Mouse (Mus musculus): ENCODE measurements around the gene Krt86.
A peak's percentile ranks its signal among the peaks of the same experiment; 100 is the strongest.

The Krt86 gene

DNA sequence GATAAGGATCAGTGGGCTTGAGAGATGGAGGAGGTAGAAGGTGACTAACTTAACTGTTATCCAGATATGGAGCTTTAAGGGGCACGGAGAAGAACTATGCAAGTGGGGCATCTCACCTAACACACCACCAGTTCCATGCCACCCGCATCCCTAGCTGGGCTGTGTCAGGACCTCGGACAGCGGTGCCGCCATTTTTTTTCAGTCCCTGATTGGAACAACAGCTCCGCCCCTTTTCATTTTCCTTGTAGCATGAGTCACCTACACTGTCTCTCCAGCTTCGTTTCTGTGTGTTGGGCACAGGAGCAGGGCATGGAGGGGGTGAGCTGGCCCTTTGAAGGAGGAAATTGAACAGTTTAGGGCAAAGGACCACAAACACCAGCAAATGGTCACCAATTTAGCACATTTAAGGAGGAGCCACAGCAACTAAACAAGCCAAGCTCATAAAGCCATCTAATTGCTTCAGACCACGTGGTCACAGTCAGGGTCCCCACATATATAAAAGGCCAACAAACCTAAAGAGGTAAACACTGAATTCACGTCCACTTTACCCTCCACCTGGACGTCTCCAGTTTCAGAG, at the start of gene Krt86:
Krt86 (plus strand) TSS at position 527 of the 577 bp plus-strand sequence.
- no peak for DNase-seq (ENCODE audit: low spot score)

- no peak for DNase-seq (ENCODE audit: low spot score)
Measured at GRCm38 (mm10) chr15:101424914-101425313, 48.4 kb upstream of the Krt86 start.

GRCm38 (mm10) chr15:101436611-101437010, 36.7 kb upstream of the Krt86 start:
- no peak for DNase-seq (ENCODE audit: low spot score)

DNA sequence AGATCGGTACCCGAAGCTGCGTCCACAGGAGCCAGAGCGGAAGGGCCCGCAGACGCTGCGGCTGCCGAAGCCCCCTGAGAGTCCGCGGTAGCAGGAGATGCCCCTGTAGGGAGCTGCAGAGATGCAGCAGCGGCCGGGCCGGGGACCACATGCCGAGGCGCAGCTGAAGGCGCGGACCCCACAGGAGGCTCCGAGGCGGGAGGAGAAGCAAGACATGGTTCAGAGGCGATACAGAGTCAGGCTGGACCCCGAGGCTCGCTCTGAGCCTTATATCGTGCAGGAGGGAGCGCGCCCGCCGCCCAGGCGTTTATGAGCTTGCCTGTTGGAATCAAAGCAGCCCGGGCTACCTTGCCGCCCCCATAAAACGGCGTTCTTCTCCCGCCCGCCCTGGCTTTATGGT, 34.7 kb upstream of the Krt86 start, which contains the start of gene Krt87:
Krt87 (minus strand) TSS at position 250 of the 400 bp plus-strand sequence.
- DNase-seq (ENCODE audit: low spot score), result no peak

DNA sequence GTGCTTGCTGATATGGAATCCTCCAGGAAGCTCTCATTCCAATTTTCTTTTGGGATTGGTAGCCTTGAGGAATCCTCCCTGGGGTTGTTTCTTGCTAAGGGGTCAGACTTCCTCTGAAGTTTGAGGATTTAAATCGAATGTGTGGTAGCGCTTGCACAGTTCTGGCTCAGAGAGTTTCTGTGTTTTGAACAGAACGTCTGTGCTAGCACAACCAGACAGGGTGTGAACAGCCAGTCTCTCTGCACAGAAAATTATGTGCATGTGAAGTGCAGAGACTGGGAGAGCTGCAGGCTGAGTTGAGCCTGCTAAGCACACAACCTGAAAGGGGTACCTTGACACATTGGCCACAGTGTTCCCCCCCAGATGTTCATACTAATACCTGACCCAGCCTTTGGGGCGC, 32.4 kb upstream of the Krt86 start:
- DNase-seq (ENCODE audit: low spot score), result no peak

DNA sequence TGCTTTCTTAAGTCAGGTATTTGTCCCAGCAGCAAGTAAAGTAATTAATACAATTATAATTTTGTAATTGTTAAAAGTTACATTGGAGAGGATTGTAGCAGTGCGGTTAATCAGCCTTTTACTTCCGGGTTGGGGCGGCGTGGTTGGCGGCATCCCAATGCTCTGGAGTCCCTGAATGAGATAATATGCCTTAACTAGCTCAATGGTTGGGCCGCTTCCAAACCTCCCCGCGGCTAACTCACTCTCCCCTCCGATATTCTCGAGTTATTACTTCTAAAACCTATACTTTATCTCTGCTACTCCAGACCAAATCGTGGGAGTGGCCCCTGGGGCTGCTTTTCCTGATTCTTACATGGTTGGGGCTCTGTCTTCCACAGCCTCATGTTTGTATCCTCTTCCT, 26.7 kb upstream of the Krt86 start:
- no peak for DNase-seq (ENCODE audit: low spot score)

- no peak for DNase-seq (ENCODE audit: low spot score)
Measured at GRCm38 (mm10) chr15:101447444-101447843, 25.8 kb upstream of the Krt86 start, which contains the start of gene Krt88. TSS of gene Krt88 (plus strand) at chr15:101447744.

DNA sequence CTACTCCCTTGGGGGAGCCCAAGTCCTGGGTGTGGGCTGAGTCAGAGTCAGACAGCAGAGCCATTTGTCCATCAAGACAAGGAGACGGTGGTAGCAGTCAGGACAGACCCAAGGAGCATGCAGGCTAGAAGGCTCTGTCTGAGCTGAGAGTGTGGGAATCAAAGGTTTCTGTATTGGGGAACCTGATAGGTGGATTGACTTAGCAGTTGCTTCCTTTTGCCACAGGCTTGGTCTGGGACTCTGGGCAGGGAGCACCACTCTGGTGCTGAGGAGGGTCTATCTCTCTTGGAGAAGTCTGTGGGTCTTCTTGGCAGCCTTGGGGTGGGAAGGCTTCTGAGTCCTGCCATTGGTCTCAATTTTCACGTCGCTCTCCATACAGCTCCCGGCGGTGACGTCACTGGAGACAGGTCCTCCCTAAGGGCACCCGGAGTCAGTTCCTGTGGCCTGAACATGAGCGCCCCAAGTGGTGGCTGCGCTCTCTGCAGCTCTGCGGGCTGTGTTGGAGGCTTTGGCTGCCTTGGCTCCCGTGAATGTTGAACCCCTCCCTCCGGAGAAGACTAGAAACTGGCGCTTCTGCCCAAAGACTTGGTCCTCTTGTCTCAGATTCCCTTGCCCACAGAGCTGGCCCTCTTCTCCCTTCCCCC, 20.1 kb upstream of the Krt86 start:
- DNase-seq (ENCODE audit: low spot score), result peak; percentile 15

- no peak for DNase-seq (ENCODE audit: low spot score)
Measured at GRCm38 (mm10) chr15:101454774-101455173, 18.5 kb upstream of the Krt86 start.

GRCm38 (mm10) chr15:101455292-101455691, 18.0 kb upstream of the Krt86 start:
- no peak for DNase-seq (ENCODE audit: low spot score)

DNA sequence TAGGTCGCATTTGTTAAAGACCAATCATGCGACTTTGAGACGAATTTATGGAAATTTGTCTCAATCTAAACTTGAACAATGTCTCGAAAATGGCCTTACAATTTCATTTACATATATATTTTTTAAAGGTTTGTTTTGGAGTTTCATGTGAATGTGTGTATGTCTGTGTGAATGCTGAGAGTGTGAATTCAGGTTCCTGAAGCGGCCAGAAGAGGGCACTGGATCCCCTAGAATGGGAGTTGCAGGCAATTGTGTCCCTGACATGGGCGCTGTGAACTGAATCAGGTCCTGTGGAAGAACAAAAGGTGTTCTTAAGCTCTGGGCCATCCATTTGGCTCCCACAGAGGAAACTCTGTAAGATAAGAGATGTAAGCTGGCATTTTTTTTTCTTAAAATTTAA, 17.4 kb upstream of the Krt86 start:
- DNase-seq (ENCODE audit: low spot score), result no peak

- no peak for DNase-seq (ENCODE audit: low spot score)
Measured at GRCm38 (mm10) chr15:101458361-101458930, 14.8 kb upstream of the Krt86 start.

DNA sequence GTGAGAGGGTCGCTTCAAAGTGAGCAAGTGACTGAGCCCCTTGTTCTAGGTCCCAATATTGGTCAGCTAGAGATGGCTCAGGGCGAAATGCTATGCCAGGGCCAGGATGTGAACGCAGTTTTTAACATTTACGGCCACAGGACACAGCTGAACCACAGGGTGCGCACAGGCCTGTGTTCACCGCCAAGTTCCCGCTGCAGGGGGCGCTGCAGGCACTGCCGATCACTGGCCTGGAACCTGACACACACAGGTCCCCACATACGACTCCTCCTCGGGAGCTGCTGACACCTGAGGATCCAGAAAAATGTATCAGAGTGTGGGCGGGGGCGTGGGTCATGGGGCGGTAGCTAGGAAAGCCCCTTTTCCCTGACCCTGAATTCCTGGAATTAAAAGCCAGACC, 14.0 kb upstream of the Krt86 start:
- DNase-seq (ENCODE audit: low spot score), result no peak

- no peak for DNase-seq (ENCODE audit: low spot score)
Measured at GRCm38 (mm10) chr15:101463651-101464050, 9.6 kb upstream of the Krt86 start, which contains the start of gene Krt81. TSS of gene Krt81 (minus strand) at chr15:101463751.

DNA sequence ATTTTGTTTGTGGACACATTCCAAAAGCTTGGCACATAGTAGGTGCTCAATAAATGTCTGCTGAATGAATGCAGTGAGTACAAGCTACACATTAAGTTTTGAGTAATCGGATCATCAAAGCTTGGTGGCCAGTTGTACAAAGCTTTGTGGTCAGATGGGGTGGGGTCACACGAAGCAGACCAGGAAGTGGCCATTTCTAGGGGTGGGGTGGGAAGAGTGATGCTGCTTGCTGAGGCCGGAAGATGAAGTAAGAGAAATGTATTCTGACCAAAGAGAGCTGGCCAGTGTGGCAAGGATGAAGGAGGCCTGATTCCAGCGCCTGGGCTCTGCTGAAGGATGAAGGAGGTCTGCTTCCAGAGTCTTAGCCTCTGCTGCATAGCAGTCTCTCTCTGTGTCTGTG, 4.2 kb upstream of the Krt86 start:
- no peak for DNase-seq (ENCODE audit: low spot score)

- DNase-seq (ENCODE audit: low spot score), result peak; percentile 56
Measured at GRCm38 (mm10) chr15:101479007-101479665, 5.9 kb downstream of the Krt86 start.

DNA sequence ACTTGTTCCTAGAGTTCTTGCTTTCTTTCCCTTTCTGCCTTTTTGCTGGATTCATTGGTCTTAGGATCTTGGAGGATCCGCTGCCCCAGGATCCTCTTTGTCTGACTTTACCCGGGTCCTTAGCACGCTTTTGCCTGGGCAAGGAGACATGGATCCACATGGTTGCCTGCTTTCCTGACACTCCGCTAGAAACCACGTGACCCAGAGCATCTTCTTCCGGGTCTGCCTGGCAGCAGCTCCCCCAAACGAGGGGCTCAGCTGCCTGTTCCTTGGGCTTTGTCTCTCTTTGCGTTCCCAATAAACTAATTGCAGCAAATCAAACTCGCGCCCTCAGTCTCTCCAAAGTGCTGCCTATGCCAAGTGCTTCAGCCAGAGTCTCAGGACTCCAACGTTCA, 6.4 kb downstream of the Krt86 start:
- no peak for DNase-seq (ENCODE audit: low spot score)

GRCm38 (mm10) chr15:101482056-101482455, 8.8 kb downstream of the Krt86 start:
- DNase-seq (ENCODE audit: low spot score), result no peak

GRCm38 (mm10) chr15:101483646-101484045, 10.4 kb downstream of the Krt86 start:
- DNase-seq (ENCODE audit: low spot score), result no peak

DNA sequence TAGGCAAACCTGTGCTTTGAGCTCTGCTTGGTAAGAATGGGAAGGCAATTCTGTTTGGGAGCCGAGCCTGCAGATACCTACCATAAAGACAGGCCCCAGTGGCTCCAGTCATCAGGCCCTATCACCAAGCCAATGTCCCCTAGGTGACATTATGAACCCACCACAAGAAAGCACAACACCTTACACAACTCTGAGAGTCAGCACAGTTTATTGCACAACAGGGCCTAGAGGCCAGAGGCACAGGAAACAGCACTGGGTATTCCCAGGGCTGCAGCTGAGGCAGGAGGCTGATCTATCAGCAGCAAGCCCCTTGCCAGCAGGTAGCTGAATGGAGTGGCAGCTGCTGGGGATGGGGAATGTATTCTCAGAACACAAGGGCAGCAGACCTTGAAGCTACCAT, 11.7 kb downstream of the Krt86 start:
- DNase-seq (ENCODE audit: low spot score), result no peak

GRCm38 (mm10) chr15:101485911-101486635, 12.8 kb downstream of the Krt86 start:
- peak; percentile 12 for DNase-seq (ENCODE audit: low spot score)

DNA sequence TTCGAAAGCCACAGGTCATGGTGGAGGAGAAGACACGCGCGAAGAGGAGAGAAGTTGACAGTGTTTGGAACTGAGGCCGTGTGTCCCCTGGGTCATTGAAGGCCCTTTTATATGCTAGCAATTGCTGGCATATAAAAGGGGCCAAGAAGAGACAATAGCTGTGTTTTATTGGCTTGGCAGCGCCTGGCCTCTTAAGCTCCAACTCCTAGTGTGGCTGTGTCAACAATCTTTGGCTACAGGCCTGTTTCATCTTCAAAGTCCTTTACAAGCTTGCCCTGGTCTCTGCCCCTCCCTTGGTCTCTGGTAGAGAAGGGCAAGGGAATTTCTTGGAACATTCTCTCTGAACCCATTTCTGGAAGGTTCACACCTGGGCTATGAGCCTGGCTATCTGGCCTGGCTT, 18.2 kb downstream of the Krt86 start, which contains the start of gene Krt83:
Krt83 (minus strand) TSS at position 82 of the 400 bp plus-strand sequence.
- no peak for DNase-seq (ENCODE audit: low spot score)
